Mouse (Mus musculus): ENCODE measurements around the gene Tspan13. TPM values are rescaled to one million over a fixed set of nuclear protein-coding genes. Genes with fewer than 3 reads are reported as not detected.

The Tspan13 gene
- polyA plus RNA-seq, 1 experiment from 2014 or later = 127 TPM

GRCm38 (mm10) chr12:35995799-35996198, 46.5 kb downstream of the Tspan13 start:
- 0 out of 2 replicates have a peak, but pooled peaks have one; percentile 44 for ATAC-seq (ENCODE audit: insufficient read depth, low FRiP score)
- WGBS = 28% methylated on average over 5 of the region's 5 CpGs
- H3K27ac ChIP-seq (ENCODE audit: low read length) = no peak overlapping the region

DNA sequence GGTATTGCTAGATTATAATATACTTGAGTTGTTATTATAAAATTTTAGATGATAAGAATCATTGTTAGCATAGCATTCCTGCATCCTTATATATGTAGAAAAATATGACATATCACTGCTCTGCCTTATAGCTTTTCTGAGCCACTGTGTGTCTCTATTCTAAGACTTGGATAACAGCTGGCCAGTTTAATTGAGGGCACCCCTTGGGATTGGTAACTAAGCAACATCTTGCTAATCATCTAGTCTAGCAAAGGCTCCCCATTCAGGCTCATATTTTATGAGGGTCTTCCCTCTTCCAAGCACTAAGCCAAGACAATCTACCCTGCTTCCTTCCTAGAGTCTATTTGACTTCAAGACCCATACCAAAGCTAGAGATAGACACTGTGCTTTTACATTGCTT, 48.2 kb downstream of the Tspan13 start:
- H3K4me2 ChIP-seq (ENCODE audit: low read depth, low read length) = peak overlapping the region; percentile 34
- H3K4me1 ChIP-seq (ENCODE audit: control insufficient read depth, insufficient read depth, low read length) = no peaks in the 10 kb centered on the region
- no peaks in the 10 kb centered on the region for H3K27me3 ChIP-seq (ENCODE audit: control insufficient read depth, insufficient read depth, low read length)
- H3K9me3 ChIP-seq (replicated peaks; ENCODE audit: control insufficient read depth, low read length) = no peaks in the 10 kb centered on the region
- H3K9ac ChIP-seq (ENCODE audit: low read length) = no peak overlapping the region
- no peak for ATAC-seq (ENCODE audit: insufficient read depth, low FRiP score)
- no peak overlapping the region for H3K27ac ChIP-seq (ENCODE audit: low read length)
- H3K36me3 ChIP-seq (ENCODE audit: control insufficient read depth, insufficient read depth, low read length) = no peaks in the 10 kb centered on the region
- peak overlapping the region; percentile 26 for H3K4me3 ChIP-seq (replicated peaks; ENCODE audit: low read length)

More at GRCm38 (mm10) chr12:35995799-35996198, 46.5 kb downstream of the Tspan13 start:
- no peaks in the 10 kb centered on the region for H3K27me3 ChIP-seq (ENCODE audit: control insufficient read depth, insufficient read depth, low read length)
- H3K4me1 ChIP-seq (ENCODE audit: control insufficient read depth, insufficient read depth, low read length) = no peaks in the 10 kb centered on the region
- H3K4me3 ChIP-seq (replicated peaks; ENCODE audit: low read length) = no peak overlapping the region
- H3K9me3 ChIP-seq (replicated peaks; ENCODE audit: control insufficient read depth, low read length) = no peaks in the 10 kb centered on the region
- no peak overlapping the region for H3K4me2 ChIP-seq (ENCODE audit: low read depth, low read length)
- no peak overlapping the region for H3K9ac ChIP-seq (ENCODE audit: low read length)
- no peaks in the 10 kb centered on the region for H3K36me3 ChIP-seq (ENCODE audit: control insufficient read depth, insufficient read depth, low read length)

DNA sequence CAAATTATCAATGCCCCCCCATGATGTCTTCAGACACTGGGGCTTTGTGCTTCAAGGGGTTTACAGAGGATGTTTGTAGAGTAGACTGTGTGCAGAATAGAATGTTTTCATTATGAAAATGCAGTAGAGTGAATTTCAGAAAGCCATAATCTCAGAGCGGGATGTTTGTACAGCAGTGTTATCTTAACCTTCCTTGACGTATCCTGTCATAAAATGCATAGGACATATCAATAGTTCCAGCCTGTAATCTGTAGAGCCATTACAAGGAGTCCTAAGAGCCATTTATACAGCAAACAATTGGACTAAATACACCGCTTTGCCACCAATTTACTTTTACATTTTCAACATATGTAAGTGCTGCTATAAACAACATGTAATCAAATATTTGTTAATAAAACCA, 48.7 kb downstream of the Tspan13 start:
- 53% methylated on average over 3 of the region's 3 CpGs for WGBS
- Histone ChIP-seq H3K9ac (ENCODE audit: low read length) (peak overlapping the region; percentile 53; the same call in 1 of the 2 replicates), H3K4me2 (ENCODE audit: low read depth, low read length) (peak overlapping the region; percentile 30), H3K27me3 (ENCODE audit: control insufficient read depth, insufficient read depth, low read length) (no peaks in the 10 kb centered on the region), H3K9me3 (replicated peaks; ENCODE audit: control insufficient read depth, low read length) (no peaks in the 10 kb centered on the region), H3K4me3 (replicated peaks; ENCODE audit: low read length) (peak overlapping the region; percentile 31), H3K27ac (ENCODE audit: low read length) (peak overlapping the region; percentile 71; the same call in 1 of the 2 replicates), H3K36me3 (ENCODE audit: control insufficient read depth, insufficient read depth, low read length) (no peaks in the 10 kb centered on the region), H3K4me1 (ENCODE audit: control insufficient read depth, insufficient read depth, low read length) (no peaks in the 10 kb centered on the region)
- ATAC-seq (ENCODE audit: insufficient read depth, low FRiP score) = 0 out of 2 replicates have a peak, but pooled peaks have one; percentile 9

- peak within 1 kb of the TSS; percentile 53 for H3K9ac ChIP-seq (ENCODE audit: low read length)
- H3K4me3 ChIP-seq (replicated peaks; ENCODE audit: low read length) = peak within 1 kb of the TSS; percentile 31
- no peaks in the 10 kb centered on the region for H3K4me1 ChIP-seq (ENCODE audit: control insufficient read depth, insufficient read depth, low read length)
- H3K27me3 ChIP-seq (ENCODE audit: control insufficient read depth, insufficient read depth, low read length) = no peaks in the 10 kb centered on the region
- ATAC-seq (ENCODE audit: insufficient read depth, low FRiP score) = peak; percentile 69; the same call in 1 of the 2 replicates
- 51% methylated on average over 9 of the region's 9 CpGs for WGBS
- H3K36me3 ChIP-seq (ENCODE audit: control insufficient read depth, insufficient read depth, low read length) = no peaks in the 10 kb centered on the region
- peak within 1 kb of the TSS; percentile 71 for H3K27ac ChIP-seq (ENCODE audit: low read length)
- H3K4me2 ChIP-seq (ENCODE audit: low read depth, low read length) = peak within 1 kb of the TSS; percentile 30
- no peaks in the 10 kb centered on the region for H3K9me3 ChIP-seq (replicated peaks; ENCODE audit: control insufficient read depth, low read length)
Observed at GRCm38 (mm10) chr12:35992711-35993110, 49.6 kb downstream of the Tspan13 start, which contains the start of gene Agr2. Agr2 (plus strand) TSS chr12:35992907.

DNA sequence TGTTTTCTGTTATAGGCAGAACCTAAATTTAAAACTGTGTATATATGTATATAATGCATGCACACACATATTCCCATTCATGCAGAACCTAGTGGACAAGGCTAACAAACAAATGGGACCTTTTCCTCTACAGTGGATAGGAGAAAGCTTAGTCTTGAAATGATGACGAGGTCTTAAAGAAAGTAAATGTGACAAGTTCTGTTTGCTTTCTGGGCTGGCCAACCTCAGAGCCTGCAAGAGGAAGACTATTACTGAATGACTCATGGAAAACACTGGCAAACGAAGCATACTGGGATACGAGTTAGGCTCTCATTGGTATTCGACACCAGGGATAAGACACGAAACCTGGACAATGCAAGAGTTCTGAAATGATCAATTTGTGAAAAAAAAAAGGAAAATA, 57.6 kb downstream of the Tspan13 start:
- Histone ChIP-seq H3K4me2 (ENCODE audit: low read depth, low read length) (no peak overlapping the region), H3K27ac (ENCODE audit: low read length) (no peak overlapping the region), H3K27me3 (ENCODE audit: control insufficient read depth, insufficient read depth, low read length) (no peaks in the 10 kb centered on the region), H3K9me3 (replicated peaks; ENCODE audit: control insufficient read depth, low read length) (no peaks in the 10 kb centered on the region), H3K4me1 (ENCODE audit: control insufficient read depth, insufficient read depth, low read length) (no peaks in the 10 kb centered on the region), H3K4me3 (replicated peaks; ENCODE audit: low read length) (no peak overlapping the region), H3K36me3 (ENCODE audit: control insufficient read depth, insufficient read depth, low read length) (no peaks in the 10 kb centered on the region), H3K9ac (ENCODE audit: low read length) (no peak overlapping the region)
- 72% methylated on average over 5 of the region's 5 CpGs for WGBS
- ATAC-seq (ENCODE audit: insufficient read depth, low FRiP score) = peak; percentile 66; the same call in 1 of the 2 replicates

DNA sequence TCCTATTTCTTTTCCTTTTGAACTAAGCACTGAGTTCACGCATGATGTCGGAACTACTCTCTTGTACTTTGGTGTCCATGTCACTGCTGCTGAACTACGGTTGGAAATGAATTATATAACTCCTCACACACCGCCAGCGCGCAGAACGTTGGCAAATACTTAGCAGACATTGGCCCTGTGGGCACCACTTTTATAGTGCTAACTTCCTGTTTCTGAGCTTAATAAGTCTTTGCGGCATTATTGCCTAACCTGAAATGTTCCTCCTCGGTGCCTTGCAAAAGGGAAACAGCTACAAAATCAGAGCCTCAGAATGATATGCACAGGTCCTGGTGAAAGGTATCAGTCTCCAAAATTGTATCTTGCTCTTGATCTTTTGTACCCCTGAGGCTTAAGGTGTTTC, 58.8 kb downstream of the Tspan13 start:
- WGBS = 87% methylated on average over 9 of the region's 9 CpGs

DNA sequence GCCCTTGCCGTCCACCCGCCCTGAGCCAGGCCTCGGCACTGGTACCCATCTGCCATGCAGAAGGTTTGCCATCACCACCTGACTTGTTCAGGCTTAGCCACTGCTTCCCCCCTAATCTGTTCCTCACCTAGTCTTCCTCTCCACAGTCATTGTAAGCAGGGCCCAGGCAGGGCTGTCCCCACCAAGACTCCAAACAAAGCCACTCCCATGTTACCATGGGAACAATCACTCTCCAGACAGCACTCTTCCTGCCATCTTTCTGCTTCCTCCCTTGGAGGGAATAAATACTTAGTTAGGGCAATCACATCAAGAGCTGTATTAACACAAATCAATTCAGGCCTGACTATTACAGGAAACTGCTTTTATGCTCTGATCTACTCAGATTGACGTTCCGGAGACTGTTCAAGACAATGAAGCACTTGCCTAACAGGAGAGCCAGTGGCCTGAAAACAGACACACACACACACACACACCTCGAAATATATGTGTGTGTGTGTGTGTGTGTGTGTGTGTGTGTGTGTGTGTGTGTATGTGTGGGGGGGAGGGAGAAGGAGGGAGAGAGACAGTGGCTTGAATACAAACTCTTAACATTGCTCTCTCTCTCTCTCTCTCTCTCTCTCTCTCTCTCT, 60.5 kb downstream of the Tspan13 start:
- ATAC-seq (ENCODE audit: insufficient read depth, low FRiP score) = peak; percentile 80; the same call in 1 of the 2 replicates
- 22% methylated on average over 6 of the region's 6 CpGs for WGBS
- Histone ChIP-seq H3K27ac (ENCODE audit: low read length) (peak overlapping the region; percentile 53; the same call in 1 of the 2 replicates), H3K4me3 (replicated peaks; ENCODE audit: low read length) (no peak overlapping the region), H3K4me2 (ENCODE audit: low read depth, low read length) (no peak overlapping the region), H3K36me3 (ENCODE audit: control insufficient read depth, insufficient read depth, low read length) (no peaks in the 10 kb centered on the region), H3K9ac (ENCODE audit: low read length) (no peak overlapping the region), H3K9me3 (replicated peaks; ENCODE audit: control insufficient read depth, low read length) (no peaks in the 10 kb centered on the region), H3K27me3 (ENCODE audit: control insufficient read depth, insufficient read depth, low read length) (no peaks in the 10 kb centered on the region), H3K4me1 (ENCODE audit: control insufficient read depth, insufficient read depth, low read length) (no peaks in the 10 kb centered on the region)

More for the DNA sequence above, 58.8 kb downstream of the Tspan13 start:
- no peak for ATAC-seq (ENCODE audit: insufficient read depth, low FRiP score)
- H3K9me3 ChIP-seq (replicated peaks; ENCODE audit: control insufficient read depth, low read length) = no peaks in the 10 kb centered on the region
- no peak overlapping the region for H3K4me2 ChIP-seq (ENCODE audit: low read depth, low read length)
- H3K27me3 ChIP-seq (ENCODE audit: control insufficient read depth, insufficient read depth, low read length) = no peaks in the 10 kb centered on the region
- no peaks in the 10 kb centered on the region for H3K36me3 ChIP-seq (ENCODE audit: control insufficient read depth, insufficient read depth, low read length)
- H3K4me3 ChIP-seq (replicated peaks; ENCODE audit: low read length) = no peak overlapping the region
- no peak overlapping the region for H3K27ac ChIP-seq (ENCODE audit: low read length)
- no peak overlapping the region for H3K9ac ChIP-seq (ENCODE audit: low read length)
- no peaks in the 10 kb centered on the region for H3K4me1 ChIP-seq (ENCODE audit: control insufficient read depth, insufficient read depth, low read length)

GRCm38 (mm10) chr12:35979625-35980024, 62.7 kb downstream of the Tspan13 start:
- ATAC-seq (ENCODE audit: insufficient read depth, low FRiP score) = peak; percentile 89
- Histone ChIP-seq H3K4me1 (ENCODE audit: control insufficient read depth, insufficient read depth, low read length) (no peaks in the 10 kb centered on the region), H3K9me3 (replicated peaks; ENCODE audit: control insufficient read depth, low read length) (no peaks in the 10 kb centered on the region), H3K36me3 (ENCODE audit: control insufficient read depth, insufficient read depth, low read length) (no peaks in the 10 kb centered on the region), H3K4me2 (ENCODE audit: low read depth, low read length) (no peak overlapping the region), H3K4me3 (replicated peaks; ENCODE audit: low read length) (no peak overlapping the region), H3K27ac (ENCODE audit: low read length) (no peak overlapping the region), H3K27me3 (ENCODE audit: control insufficient read depth, insufficient read depth, low read length) (no peaks in the 10 kb centered on the region), H3K9ac (ENCODE audit: low read length) (no peak overlapping the region)
- 55% methylated on average over 5 of the region's 5 CpGs for WGBS

DNA sequence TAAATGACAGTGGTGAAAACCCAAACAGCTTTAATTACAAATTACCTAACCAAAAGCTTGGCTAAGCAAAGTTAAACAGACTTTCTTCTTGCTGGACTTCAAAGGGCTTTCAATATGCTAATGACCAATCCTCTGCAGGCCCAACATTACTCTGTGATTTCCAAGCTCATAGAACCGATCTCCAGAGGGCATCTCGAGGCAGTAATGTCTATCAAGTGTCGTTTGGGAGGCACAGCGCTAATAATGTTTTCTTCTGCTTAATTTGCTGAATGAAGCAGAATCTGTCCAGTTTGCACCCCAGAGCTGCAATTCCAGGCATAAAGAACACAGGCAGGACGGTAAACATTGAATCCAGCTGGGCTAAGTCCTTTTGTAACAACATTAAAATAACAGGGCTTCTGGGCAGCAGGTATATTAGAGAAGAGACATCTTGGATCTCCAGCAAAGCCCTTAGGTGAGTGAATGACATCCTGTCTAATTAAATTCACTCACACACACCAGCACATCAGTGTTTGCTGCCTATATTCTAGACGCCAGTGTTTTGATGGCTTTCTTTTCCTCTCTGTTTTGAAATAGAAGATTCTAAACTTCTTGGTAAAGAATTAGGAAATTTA, 64.6 kb downstream of the Tspan13 start:
- Histone ChIP-seq H3K27ac (ENCODE audit: low read length) (no peak overlapping the region), H3K27me3 (ENCODE audit: control insufficient read depth, insufficient read depth, low read length) (no peaks in the 10 kb centered on the region), H3K9ac (ENCODE audit: low read length) (no peak overlapping the region), H3K4me3 (replicated peaks; ENCODE audit: low read length) (no peak overlapping the region), H3K4me2 (ENCODE audit: low read depth, low read length) (no peak overlapping the region), H3K9me3 (replicated peaks; ENCODE audit: control insufficient read depth, low read length) (no peaks in the 10 kb centered on the region), H3K36me3 (ENCODE audit: control insufficient read depth, insufficient read depth, low read length) (no peaks in the 10 kb centered on the region), H3K4me1 (ENCODE audit: control insufficient read depth, insufficient read depth, low read length) (no peaks in the 10 kb centered on the region)
- 43% methylated on average over 6 of the region's 6 CpGs for WGBS
- no peak for ATAC-seq (ENCODE audit: insufficient read depth, low FRiP score)

All from stomach, embryonic 16.5 days (tissue).